Mouse (Mus musculus) liver, adult 2 months (tissue): ENCODE results near the gene 4921536K21Rik.

Experiments
- CTCF ChIP-seq: fragments of 200-500 bp; IDR thresholded peaks from 2 replicates; pipeline ENCODE4 v1.5.1; 2011; ENCODE audit warnings: low read depth, low read length, control low read depth
- POLR2A ChIP-seq: fragments of 200-500 bp; IDR thresholded peaks from 2 replicates; pipeline ENCODE4 v1.6.1; 2011; ENCODE audit warnings: low read length, control low read depth; ENCODE audit not compliant: insufficient read depth; ENCODE audit errors: extremely low read depth

DNA sequence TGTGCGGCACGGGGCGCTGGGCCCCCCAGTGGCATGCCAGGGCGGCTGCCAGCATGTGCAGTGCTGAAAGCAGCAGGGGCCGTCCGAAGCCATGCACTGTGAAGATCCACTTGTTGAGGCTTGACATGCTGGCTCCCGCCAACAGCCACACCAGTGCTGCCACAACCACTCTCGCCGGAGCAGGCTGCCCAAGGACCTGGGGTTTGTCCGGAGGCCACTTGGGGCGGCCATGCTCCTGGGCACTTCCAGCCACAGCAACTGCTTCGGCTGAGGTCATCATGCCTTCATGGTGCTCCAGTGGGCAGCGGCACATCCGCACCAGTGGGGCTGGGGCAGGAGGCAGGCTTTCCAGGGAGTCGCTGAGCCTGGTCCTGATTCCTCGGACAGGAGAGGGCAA is 18.0 kb upstream of the 4921536K21Rik start:
- no peak for TF ChIP-seq CTCF
- TF ChIP-seq POLR2A = no peak
